Mouse (Mus musculus) liver, embryonic 14.5 days (tissue): ENCODE measurements around the gene Lhx2. TPM values are rescaled to one million over a fixed set of nuclear protein-coding genes. Genes with fewer than 3 reads are reported as not detected.

Experiments used
- ATAC-seq: fragments of 200-750 bp; cut with Nextera tagmentation; 2 replicates; pipeline ENCODE4 v1.8.0; 2017; ENCODE audit warnings: moderate number of reproducible peaks, mild to moderate bottlenecking, moderate library complexity; ENCODE audit not compliant: insufficient read depth
- DNase-seq, 3 experiments: peaks; one replicate each; pipeline ENCODE4 v3.0.0-alpha.2; 2012 to 2013; ENCODE audit warnings: low read depth in 3 of 3, low spot score in 3 of 3
- H3K27ac ChIP-seq: fragments of 300-500 bp; sonication (generic); 2 replicates; pipeline ENCODE4 v1.5.1; 2014; ENCODE audit warnings: moderate library complexity, mild to moderate bottlenecking, control low read depth, inconsistent platforms
- H3K27me3 ChIP-seq: fragments of 300-500 bp; sonication (generic); 2 replicates; pipeline ENCODE4 v1.6.1; 2014; ENCODE audit warnings: mild to moderate bottlenecking, low read length, moderate library complexity; ENCODE audit not compliant: control insufficient read depth, insufficient read depth
- H3K36me3 ChIP-seq: fragments of 300-500 bp; sonication (generic); replicated peaks from 2 replicates; pipeline ENCODE4 v1.6.1; 2014; ENCODE audit warnings: low read depth; ENCODE audit not compliant: control insufficient read depth, insufficient read depth
- H3K4me1 ChIP-seq, 2 experiments: fragments of 200-500 bp in 1 of 2; fragments of 300-500 bp in 1 of 2; sonication (generic) in 1 of 2; replicated peaks; 2 replicates each; pipeline ENCODE4 v1.6.1; 2012 to 2014; ENCODE audit warnings: antibody characterized with exemption in 1 of 2, inconsistent platforms in 1 of 2, low read length in 1 of 2; ENCODE audit not compliant: control insufficient read depth in 2 of 2, insufficient read depth in 2 of 2
- H3K4me2 ChIP-seq: fragments of 300-500 bp; sonication (generic); 2 replicates; pipeline ENCODE4 v1.6.1; 2014; ENCODE audit warnings: low read depth, mild to moderate bottlenecking, control low read depth, moderate library complexity
- H3K4me3 ChIP-seq, 2 experiments: fragments of 200-500 bp in 1 of 2; fragments of 300-500 bp in 1 of 2; sonication (generic) in 1 of 2; 2 replicates each; pipeline ENCODE4 v1.5.1; 2012 to 2014; ENCODE audit warnings: low read depth in 2 of 2, low read length in 2 of 2, mild to moderate bottlenecking in 2 of 2, control low read depth in 1 of 2, inconsistent platforms in 1 of 2, moderate library complexity in 1 of 2; ENCODE audit not compliant: insufficient read depth in 1 of 2
- H3K9ac ChIP-seq: fragments of 300-500 bp; sonication (generic); replicated peaks from 2 replicates; pipeline ENCODE4 v1.6.1; 2014; ENCODE audit warnings: mild to moderate bottlenecking, control low read depth, moderate library complexity
- H3K9me3 ChIP-seq: fragments of 300-500 bp; sonication (generic); 2 replicates; pipeline ENCODE4 v1.6.1; 2016; ENCODE audit warnings: low read length, mixed read lengths; ENCODE audit not compliant: control insufficient read depth
- CTCF ChIP-seq: IDR thresholded peaks from 2 replicates; pipeline ENCODE4 v1.5.1; 2016; ENCODE audit warnings: antibody characterized with exemption, low read depth, control low read depth
- EP300 ChIP-seq: IDR thresholded peaks from 2 replicates; pipeline ENCODE4 v1.6.1; 2016; ENCODE audit warnings: antibody characterized with exemption, low read depth
- WGBS: fragments of 180-500 bp; shearing (Covaris S2); extraction: QIAGEN DNeasy Blood & Tissue Kit; methylation state at CpG from one replicate; pipeline ENCODE4 v1.1.7; 2014; ENCODE audit not compliant: insufficient replicate concordance; 5-methylcytosine and 5-hydroxymethylcytosine counted together
- polyA plus RNA-seq, 2 experiments: library from polyadenylated mRNA; depleted of rRNA in 1 of 2; stranded (reverse) in 1 of 2; unstranded in 1 of 2; fragments of >200 nt; fragmentation: Nextera tagmentation in 1 of 2; extraction: Ambion mirVana in 1 of 2; gene quantifications; 2 replicates each; pipeline versions ENCODE4 v1.2.1 to v1.2.3; 2012 to 2014

Lhx2 gene
- polyA plus RNA-seq, 2 experiments = 1.4 to 3.0 TPM

GRCm38 (mm10) chr2:38377254-38377653 is 38.2 kb downstream of the Lhx2 start:
- DNase-seq = no peak
- H3K27ac ChIP-seq = no peak overlapping the region
- no peak overlapping the region for H3K4me2 ChIP-seq
- 63% methylated on average over 7 of the region's 7 CpGs for WGBS
- H3K4me1 ChIP-seq = no peaks in the 10 kb centered on the region; a peak in 1 of 4 replicates
- H3K4me3 ChIP-seq = no peak overlapping the region
- no peaks in the 10 kb centered on the region for H3K9me3 ChIP-seq
- ATAC-seq = no peak
- H3K27me3 ChIP-seq = peaks cover 37% of the 10 kb centered on the region
- TF ChIP-seq EP300 (no peak), CTCF (no peak)
- no peak overlapping the region for H3K9ac ChIP-seq
- H3K36me3 ChIP-seq = no peaks in the 10 kb centered on the region

DNA sequence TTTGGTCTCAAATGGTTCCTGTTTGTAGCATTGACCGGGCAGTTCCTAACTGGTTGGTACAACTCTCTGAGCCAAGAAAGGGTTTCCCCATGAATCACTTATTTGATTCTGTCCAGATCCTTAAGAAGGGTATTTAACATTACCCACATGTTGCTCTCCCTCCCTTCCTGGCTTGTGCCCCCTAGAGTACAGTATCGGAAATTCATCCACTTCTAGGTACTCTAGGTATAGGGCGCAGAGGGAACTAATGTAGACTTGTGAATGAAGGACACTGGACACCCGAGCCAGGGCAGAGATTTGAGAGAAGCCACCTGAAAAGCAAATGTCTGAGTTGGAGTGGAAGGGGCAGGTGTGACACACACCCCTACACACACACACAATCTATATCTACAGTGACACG is 39.3 kb downstream of the Lhx2 start:
- no peaks in the 10 kb centered on the region for H3K36me3 ChIP-seq
- no peak overlapping the region for H3K27ac ChIP-seq
- no peak for ATAC-seq
- peaks cover 37% of the 10 kb centered on the region for H3K27me3 ChIP-seq
- H3K4me1 ChIP-seq = no peaks in the 10 kb centered on the region; a peak in 1 of 4 replicates
- H3K4me3 ChIP-seq = no peak overlapping the region
- 16% methylated on average over 5 of the region's 5 CpGs for WGBS
- DNase-seq = peak in 2 of 3 experiments; percentile 10 to 19
- no peak overlapping the region for H3K9ac ChIP-seq
- no peak overlapping the region for H3K4me2 ChIP-seq
- TF ChIP-seq EP300 (no peak), CTCF (peak; percentile 56)
- H3K9me3 ChIP-seq = no peaks in the 10 kb centered on the region

- H3K27me3 ChIP-seq = peaks cover 37% of the 10 kb centered on the region
- no peak overlapping the region for H3K4me3 ChIP-seq
- no peak for DNase-seq
- TF ChIP-seq EP300 (no peak), CTCF (no peak)
- ATAC-seq = no peak
- no peaks in the 10 kb centered on the region for H3K9me3 ChIP-seq
- H3K4me1 ChIP-seq = no peaks in the 10 kb centered on the region; a peak in 1 of 4 replicates
- no peak overlapping the region for H3K27ac ChIP-seq
- H3K9ac ChIP-seq = no peak overlapping the region
- 4% methylated on average over 29 of the region's 29 CpGs for whole genome bisulfite sequencing
- H3K36me3 ChIP-seq = no peaks in the 10 kb centered on the region
- H3K4me2 ChIP-seq = peak overlapping the region; percentile 29
Measured at GRCm38 (mm10) chr2:38378849-38379545, 39.9 kb downstream of the Lhx2 start.

DNA sequence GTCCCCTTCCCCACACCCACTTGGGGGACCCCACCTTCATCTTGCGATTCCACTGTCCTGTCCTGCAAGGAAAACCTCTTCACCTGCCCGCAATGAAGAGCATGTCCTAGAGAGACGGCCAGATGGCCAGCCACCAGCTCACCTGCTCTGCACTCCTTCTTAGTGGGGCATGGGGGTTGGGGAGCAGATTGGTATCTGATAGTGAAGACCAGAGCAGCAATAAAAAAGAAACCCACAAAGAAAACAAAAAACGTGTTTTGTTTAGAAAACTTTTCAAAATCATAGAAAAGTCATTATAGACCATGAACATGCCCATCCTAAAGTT is 40.4 kb downstream of the Lhx2 start:
- no peaks in the 10 kb centered on the region; a peak in 1 of 4 replicates for H3K4me1 ChIP-seq
- H3K4me3 ChIP-seq = no peak overlapping the region
- ATAC-seq (no peak), DNase-seq (no peak)
- H3K27me3 ChIP-seq = peaks cover 37% of the 10 kb centered on the region
- no peak overlapping the region for H3K9ac ChIP-seq
- TF ChIP-seq EP300 (no peak), CTCF (no peak)
- no peak overlapping the region for H3K27ac ChIP-seq
- H3K4me2 ChIP-seq = no peak overlapping the region
- H3K9me3 ChIP-seq = no peaks in the 10 kb centered on the region
- no peaks in the 10 kb centered on the region for H3K36me3 ChIP-seq
- WGBS = 6% methylated on average over 4 of the region's 4 CpGs

DNA sequence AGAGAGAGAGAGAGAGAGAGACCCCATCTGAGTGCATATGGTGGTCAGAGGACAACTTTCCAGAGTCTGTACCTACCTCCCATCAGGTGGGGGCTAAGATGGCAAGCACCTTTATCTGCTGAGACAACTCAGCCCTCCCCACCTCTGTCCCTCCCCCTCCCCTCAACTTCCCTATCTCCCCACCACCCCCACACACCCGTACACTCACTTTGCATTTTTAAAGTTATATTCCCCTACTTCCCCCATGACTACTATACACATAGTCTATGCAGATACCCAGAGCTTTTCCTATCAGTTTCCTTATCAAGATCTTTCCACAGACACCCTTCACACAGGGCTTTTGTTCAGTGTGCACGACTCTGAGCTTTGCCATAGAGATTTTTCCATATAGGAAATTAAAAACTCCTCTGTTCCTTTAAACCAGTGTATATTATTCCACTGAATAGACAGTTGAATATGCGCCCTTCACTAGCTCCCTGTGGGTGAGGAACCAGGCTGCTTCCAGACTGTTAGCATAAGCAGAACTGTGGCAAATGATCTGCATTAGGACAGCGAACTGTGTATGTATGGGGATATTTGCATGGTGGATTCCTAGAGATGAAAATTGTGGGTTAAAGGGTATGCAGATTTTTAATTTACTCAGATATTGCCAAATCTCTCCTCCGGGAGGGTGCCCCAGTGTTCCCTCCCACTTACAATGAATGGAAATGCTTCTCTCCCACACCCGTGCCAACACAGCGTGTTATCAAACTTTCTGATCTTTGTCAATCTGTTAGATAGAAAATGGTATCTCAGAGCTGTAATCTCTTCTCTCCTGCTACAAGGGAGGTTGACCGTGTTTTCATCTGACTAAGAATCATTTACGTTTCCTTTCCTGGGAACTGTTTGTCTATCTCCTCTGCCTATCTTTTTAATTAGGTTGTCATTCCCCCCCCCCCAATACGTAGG is 41.3 kb downstream of the Lhx2 start:
- 22% methylated on average over 10 of the region's 10 CpGs for WGBS

More for the DNA sequence above, 41.3 kb downstream of the Lhx2 start:
- Histone ChIP-seq H3K9me3 (no peaks in the 10 kb centered on the region), H3K4me2 (no peak overlapping the region), H3K4me1 (no peaks in the 10 kb centered on the region; a peak in 1 of 4 replicates), H3K27me3 (peaks cover 37% of the 10 kb centered on the region), H3K36me3 (no peaks in the 10 kb centered on the region), H3K4me3 (no peak overlapping the region), H3K9ac (no peak overlapping the region), H3K27ac (no peak overlapping the region)
- TF ChIP-seq CTCF = no peak
- no peak for TF ChIP-seq EP300
- no peak for DNase-seq
- no peak for ATAC-seq
